Mouse (Mus musculus) hindbrain, embryonic 15.5 days (tissue): ENCODE measurements around the gene Prkg1. TPM values are rescaled to one million over a fixed set of nuclear protein-coding genes. Genes with fewer than 3 reads are reported as not detected.

Experiments used
- ATAC-seq: fragments of 200-750 bp; cut with Nextera tagmentation; 2 replicates; pipeline ENCODE4 v1.8.0; 2017; ENCODE audit warnings: low read depth, moderate number of reproducible peaks, moderate TSS enrichment; ENCODE audit not compliant: low FRiP score
- H3K27ac ChIP-seq: fragments of 300-500 bp; sonication (generic); replicated peaks from 2 replicates; pipeline ENCODE4 v1.5.1; 2015; ENCODE audit warnings: mild to moderate bottlenecking, inconsistent platforms
- H3K27me3 ChIP-seq: fragments of 300-500 bp; sonication (generic); 2 replicates; pipeline ENCODE4 v1.6.1; 2015; ENCODE audit warnings: control low read depth, inconsistent platforms
- H3K36me3 ChIP-seq: fragments of 300-500 bp; sonication (generic); 2 replicates; pipeline ENCODE4 v1.6.1; 2015; ENCODE audit warnings: control low read depth, inconsistent platforms
- H3K4me1 ChIP-seq: fragments of 300-500 bp; sonication (generic); replicated peaks from 2 replicates; pipeline ENCODE4 v1.6.1; 2015; ENCODE audit warnings: control low read depth, inconsistent platforms
- H3K4me2 ChIP-seq: fragments of 300-500 bp; sonication (generic); 2 replicates; pipeline ENCODE4 v1.6.1; 2015; ENCODE audit warnings: moderate library complexity, mild to moderate bottlenecking, inconsistent platforms
- H3K4me3 ChIP-seq: fragments of 300-500 bp; sonication (generic); 2 replicates; pipeline ENCODE4 v1.5.1; 2015; ENCODE audit warnings: mild to moderate bottlenecking, inconsistent platforms
- H3K9ac ChIP-seq: fragments of 300-500 bp; sonication (generic); 2 replicates; pipeline ENCODE4 v1.6.1; 2015; ENCODE audit warnings: inconsistent platforms
- H3K9me3 ChIP-seq: fragments of 300-500 bp; sonication (generic); 2 replicates; pipeline ENCODE4 v1.6.1; 2016; ENCODE audit warnings: control low read depth, inconsistent platforms
- WGBS: fragments of 180-500 bp; shearing (Covaris S2); methylation state at CpG from one replicate; pipeline ENCODE4 v1.1.7; 2015; 5-methylcytosine and 5-hydroxymethylcytosine counted together
- polyA plus RNA-seq: library from polyadenylated mRNA; unstranded; fragments of >200 nt; fragmentation: Nextera tagmentation; extraction: Ambion mirVana; gene quantifications from 2 replicates; pipeline ENCODE4 v1.2.1, GENCODE M21; 2015

The Prkg1 gene
- polyA plus RNA-seq, 1 experiment from 2014 or later, result 5.0 TPM

DNA sequence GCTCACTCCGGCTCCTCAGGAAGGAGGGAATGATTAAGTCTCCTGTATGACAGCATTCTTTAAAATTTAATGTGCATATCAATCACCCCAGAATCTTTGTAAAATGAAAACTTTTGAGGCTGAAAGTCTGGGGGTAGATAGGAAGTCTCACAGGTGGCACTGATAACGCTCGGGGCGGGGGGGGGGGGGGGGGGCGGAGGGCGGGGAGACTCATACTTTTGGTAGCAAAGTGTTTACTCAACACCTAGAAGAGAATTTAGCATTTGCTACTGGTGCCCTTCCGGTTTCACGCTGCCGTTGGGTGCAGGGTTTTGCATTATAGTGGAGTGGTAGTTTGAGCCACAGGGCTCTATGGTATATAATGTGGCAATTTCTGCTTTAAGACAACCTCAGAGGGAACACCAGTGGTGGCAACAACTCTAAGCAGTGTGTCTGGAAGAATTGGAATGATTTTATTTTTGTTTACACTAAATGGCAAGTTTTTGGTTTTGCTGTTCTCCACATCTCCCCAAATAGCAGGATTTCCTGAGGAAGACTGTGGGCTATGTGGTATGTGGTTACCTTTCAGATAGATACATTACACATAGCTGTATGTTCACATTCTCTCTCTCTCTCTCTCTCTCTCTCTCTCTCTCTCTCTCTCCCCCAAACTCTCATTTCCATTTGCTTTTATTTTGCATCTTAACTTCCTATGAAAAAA lies 427.5 kb downstream of the Prkg1 start:
- no peak overlapping the region for H3K4me3 ChIP-seq
- H3K27ac ChIP-seq, result no peak overlapping the region
- H3K36me3 ChIP-seq, result no peaks in the 10 kb centered on the region
- 85% methylated on average over 8 of the region's 9 CpGs for WGBS
- H3K9ac ChIP-seq, result no peak overlapping the region
- no peaks in the 10 kb centered on the region for H3K27me3 ChIP-seq
- H3K9me3 ChIP-seq, result no peaks in the 10 kb centered on the region
- ATAC-seq, result no peak
- no peaks in the 10 kb centered on the region for H3K4me1 ChIP-seq
- no peak overlapping the region for H3K4me2 ChIP-seq

DNA sequence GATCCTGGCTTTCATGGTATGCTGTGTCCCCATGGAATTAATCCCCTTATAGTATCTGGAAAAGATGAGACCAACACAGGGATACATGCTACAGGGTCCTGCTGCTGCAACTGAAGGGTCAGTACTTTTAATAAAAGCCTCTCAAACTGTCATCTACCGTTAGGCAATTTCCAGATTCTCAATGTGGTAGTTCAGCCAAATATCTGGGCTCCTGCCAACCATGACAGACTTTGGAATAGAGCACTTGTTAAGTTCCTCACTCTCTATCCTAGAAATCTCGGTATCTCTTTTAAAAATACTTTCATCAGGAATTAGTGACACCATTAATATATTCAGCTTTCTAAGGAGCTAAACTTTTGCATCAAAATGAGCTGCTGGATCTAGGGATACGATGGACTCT lies 428.5 kb downstream of the Prkg1 start:
- no peaks in the 10 kb centered on the region for H3K9me3 ChIP-seq
- no peaks in the 10 kb centered on the region for H3K4me1 ChIP-seq
- 65% methylated on average over 3 of the region's 3 CpGs for WGBS
- H3K27ac ChIP-seq, result no peak overlapping the region
- no peak overlapping the region for H3K9ac ChIP-seq
- no peaks in the 10 kb centered on the region for H3K36me3 ChIP-seq
- no peak for ATAC-seq
- no peak overlapping the region for H3K4me2 ChIP-seq
- H3K27me3 ChIP-seq, result no peaks in the 10 kb centered on the region
- no peak overlapping the region for H3K4me3 ChIP-seq

DNA sequence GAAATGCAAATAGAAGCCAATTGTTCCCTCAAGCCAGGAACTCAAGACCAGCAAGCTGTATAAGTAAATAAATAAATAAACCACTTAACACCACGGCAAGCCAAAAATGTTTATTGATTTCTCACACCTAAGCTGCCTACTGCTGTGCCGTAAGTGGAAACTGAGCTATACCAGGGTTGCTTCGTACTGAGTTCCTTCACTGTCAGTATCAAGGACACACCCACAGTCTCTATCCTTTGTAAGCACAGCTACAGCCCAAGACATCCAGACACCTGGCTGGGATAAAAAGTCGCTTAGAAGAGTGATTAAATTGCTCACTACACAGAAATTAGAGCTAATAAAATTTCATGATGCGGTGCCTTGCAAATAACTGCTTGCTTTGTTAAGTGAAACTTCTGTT lies 434.9 kb downstream of the Prkg1 start:
- no peaks in the 10 kb centered on the region for H3K36me3 ChIP-seq
- no peaks in the 10 kb centered on the region for H3K9me3 ChIP-seq
- H3K27me3 ChIP-seq, result no peaks in the 10 kb centered on the region
- WGBS, result 68% methylated on average over 5 of the region's 5 CpGs
- H3K4me3 ChIP-seq, result no peak overlapping the region
- ATAC-seq, result no peak
- no peaks in the 10 kb centered on the region for H3K4me1 ChIP-seq
- no peak overlapping the region for H3K4me2 ChIP-seq
- no peak overlapping the region for H3K27ac ChIP-seq
- H3K9ac ChIP-seq, result no peak overlapping the region

DNA sequence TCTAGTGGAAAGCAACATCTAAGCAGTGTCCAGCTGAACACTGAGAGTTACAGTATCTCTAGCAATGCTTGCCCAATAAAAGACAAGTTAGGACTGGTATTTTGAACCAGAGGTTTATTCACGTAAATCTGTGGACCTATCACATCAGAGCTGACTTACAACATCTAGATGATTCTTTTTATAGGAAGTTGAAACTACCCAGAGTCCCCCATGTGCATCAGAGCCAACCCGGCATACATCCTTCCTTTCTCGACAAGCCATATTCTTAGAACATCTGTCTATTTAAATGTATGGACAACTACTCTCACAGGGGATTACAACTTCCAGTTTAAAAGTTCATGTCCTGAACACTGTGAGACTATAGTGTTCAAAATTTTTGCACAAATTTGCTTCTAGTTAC lies 460.1 kb downstream of the Prkg1 start:
- H3K4me1 ChIP-seq, result no peaks in the 10 kb centered on the region
- WGBS, result 93% methylated on average over 3 of the region's 3 CpGs
- no peak overlapping the region for H3K27ac ChIP-seq
- no peaks in the 10 kb centered on the region for H3K9me3 ChIP-seq
- no peak overlapping the region for H3K4me3 ChIP-seq
- no peak overlapping the region for H3K4me2 ChIP-seq
- no peak overlapping the region for H3K9ac ChIP-seq
- no peak for ATAC-seq
- no peaks in the 10 kb centered on the region for H3K27me3 ChIP-seq
- H3K36me3 ChIP-seq, result no peaks in the 10 kb centered on the region

DNA sequence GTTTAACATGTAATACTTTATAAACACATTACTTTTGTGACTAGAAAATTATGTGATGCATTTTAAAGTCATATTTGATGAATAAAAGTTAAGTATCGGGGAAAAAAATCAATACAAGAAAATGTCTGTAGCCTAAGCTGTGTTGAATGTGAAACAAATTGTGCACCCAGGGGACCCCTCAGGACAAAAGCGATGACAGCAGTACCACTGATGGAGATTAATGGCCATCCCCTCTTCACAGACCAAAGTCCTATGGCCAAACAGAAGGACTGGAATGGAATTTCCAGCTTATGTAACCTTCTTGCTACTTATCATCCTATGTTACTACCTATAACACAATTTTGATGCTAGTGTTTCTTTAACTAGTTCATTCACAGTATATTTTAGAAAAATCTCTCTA lies 473.6 kb downstream of the Prkg1 start:
- Histone ChIP-seq H3K9ac (no peak overlapping the region), H3K36me3 (no peaks in the 10 kb centered on the region), H3K27ac (no peak overlapping the region), H3K4me2 (no peak overlapping the region), H3K4me1 (no peaks in the 10 kb centered on the region), H3K9me3 (no peaks in the 10 kb centered on the region), H3K27me3 (no peaks in the 10 kb centered on the region), H3K4me3 (no peak overlapping the region)
- 49% methylated on average over 2 of the region's 2 CpGs for WGBS
- ATAC-seq, result no peak

DNA sequence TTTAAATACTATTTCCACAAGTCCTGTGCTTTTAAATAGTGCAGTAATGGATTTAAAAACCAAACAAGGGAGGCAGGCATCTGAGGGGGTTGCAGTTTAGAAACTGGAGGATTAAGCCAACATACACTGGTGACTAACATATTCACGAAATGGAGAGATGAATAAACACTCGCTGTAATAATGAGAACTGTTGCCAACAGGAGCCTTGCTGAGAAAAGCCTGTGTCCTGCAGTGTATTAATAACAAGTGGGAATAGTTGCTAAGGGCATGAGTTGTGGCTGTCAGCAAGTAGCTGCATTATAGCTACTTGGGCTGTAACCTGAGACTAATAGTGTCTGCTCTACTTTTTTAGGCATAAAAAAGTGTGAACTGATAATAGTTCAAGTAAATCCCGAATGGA lies 480.3 kb downstream of the Prkg1 start:
- Histone ChIP-seq H3K27ac (no peak overlapping the region), H3K4me3 (no peak overlapping the region), H3K27me3 (no peaks in the 10 kb centered on the region), H3K4me1 (0 out of 2 replicates have a peak, but pooled peaks cover 4% of the 10 kb centered on the region), H3K36me3 (no peaks in the 10 kb centered on the region), H3K4me2 (no peak overlapping the region), H3K9ac (no peak overlapping the region), H3K9me3 (no peaks in the 10 kb centered on the region)
- WGBS, result 41% methylated on average over 3 of the region's 3 CpGs
- no peak for ATAC-seq

DNA sequence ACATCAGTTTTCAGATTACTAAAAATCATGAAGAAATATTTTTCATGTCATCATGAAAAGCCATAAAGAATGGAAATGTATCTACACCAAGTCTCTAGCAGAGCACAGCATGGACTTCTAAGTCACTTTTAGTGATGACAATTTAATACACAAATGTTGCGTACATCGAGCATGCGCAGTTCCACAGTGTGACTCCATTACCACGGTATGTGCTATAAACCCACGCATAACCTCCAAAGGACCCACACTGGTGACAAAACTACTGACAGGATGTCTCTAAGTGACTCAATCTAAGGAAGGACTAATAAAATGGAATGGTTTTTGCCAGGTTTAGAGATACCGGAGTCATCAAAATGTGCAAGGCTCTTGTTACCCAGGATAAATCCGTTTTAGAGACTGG lies 480.7 kb downstream of the Prkg1 start:
- Histone ChIP-seq H3K4me3 (no peak overlapping the region), H3K36me3 (no peaks in the 10 kb centered on the region), H3K4me2 (no peak overlapping the region), H3K27me3 (no peaks in the 10 kb centered on the region), H3K27ac (no peak overlapping the region), H3K4me1 (0 out of 2 replicates have a peak, but pooled peaks cover 4% of the 10 kb centered on the region), H3K9ac (no peak overlapping the region), H3K9me3 (no peaks in the 10 kb centered on the region)
- ATAC-seq, result no peak
- WGBS, result 87% methylated on average over 7 of the region's 7 CpGs

DNA sequence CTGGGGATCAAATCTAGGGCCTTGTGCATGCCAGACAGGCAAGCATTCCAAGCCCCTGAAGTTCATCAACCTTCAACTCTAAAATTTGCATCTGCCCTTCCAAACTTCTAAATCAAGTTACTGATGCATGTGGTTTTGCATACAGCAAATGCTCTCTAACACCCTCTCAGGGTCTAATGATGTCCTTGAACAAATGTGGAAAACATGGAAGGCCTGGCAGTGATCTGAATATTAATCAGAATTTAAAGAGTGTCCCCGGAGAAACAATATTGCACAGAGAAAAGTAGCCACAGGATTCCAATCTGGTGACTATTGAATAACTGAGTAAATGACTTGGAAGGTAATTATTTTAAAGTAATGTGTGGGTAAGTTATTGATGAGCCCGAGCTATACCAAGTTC lies 481.2 kb downstream of the Prkg1 start:
- WGBS, result 45% methylated on average over 2 of the region's 2 CpGs
- Histone ChIP-seq H3K4me1 (0 out of 2 replicates have a peak, but pooled peaks cover 4% of the 10 kb centered on the region), H3K4me2 (no peak overlapping the region), H3K27me3 (no peaks in the 10 kb centered on the region), H3K4me3 (no peak overlapping the region), H3K9me3 (no peaks in the 10 kb centered on the region), H3K9ac (no peak overlapping the region), H3K36me3 (no peaks in the 10 kb centered on the region), H3K27ac (no peak overlapping the region)
- no peak for ATAC-seq

DNA sequence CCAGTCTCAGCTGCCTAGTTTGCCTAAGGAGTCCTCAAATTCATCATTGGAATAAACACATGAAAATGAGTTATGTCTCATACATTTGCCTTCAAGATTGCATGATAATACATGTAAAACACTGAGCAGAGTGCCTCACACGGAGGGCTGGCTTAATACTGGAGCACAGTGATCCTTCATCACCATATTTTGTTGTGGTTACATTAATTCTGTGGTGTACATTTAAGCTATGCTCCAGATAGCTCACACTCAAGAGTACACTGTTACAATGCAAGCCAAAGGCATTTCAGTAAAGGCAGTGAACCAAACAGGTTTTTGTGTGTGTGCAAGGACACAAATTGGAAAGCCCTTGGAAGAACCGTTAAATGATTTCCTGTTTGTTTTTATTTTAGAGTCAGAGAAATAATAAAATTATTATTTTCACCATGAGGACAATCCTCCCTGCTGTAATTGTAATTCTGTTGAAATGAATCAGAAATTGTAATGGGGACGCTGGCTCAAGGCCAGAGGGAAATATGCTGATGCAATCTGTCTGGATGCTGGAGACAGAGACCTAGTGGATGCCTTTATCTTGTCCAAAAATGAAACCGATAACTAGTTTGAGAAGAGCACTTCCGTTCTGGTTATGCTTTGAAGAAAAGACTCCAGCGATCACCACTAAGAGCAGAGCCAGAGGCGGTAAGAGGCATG lies 484.9 kb downstream of the Prkg1 start:
- H3K4me1 ChIP-seq, result 0 out of 2 replicates have a peak, but pooled peaks cover 4% of the 10 kb centered on the region
- no peaks in the 10 kb centered on the region for H3K27me3 ChIP-seq
- H3K36me3 ChIP-seq, result no peaks in the 10 kb centered on the region
- H3K9ac ChIP-seq, result no peak overlapping the region
- WGBS, result 76% methylated on average over 7 of the region's 7 CpGs
- H3K4me3 ChIP-seq, result no peak overlapping the region
- no peak overlapping the region for H3K4me2 ChIP-seq
- no peak overlapping the region for H3K27ac ChIP-seq
- H3K9me3 ChIP-seq, result no peaks in the 10 kb centered on the region
- no peak for ATAC-seq

DNA sequence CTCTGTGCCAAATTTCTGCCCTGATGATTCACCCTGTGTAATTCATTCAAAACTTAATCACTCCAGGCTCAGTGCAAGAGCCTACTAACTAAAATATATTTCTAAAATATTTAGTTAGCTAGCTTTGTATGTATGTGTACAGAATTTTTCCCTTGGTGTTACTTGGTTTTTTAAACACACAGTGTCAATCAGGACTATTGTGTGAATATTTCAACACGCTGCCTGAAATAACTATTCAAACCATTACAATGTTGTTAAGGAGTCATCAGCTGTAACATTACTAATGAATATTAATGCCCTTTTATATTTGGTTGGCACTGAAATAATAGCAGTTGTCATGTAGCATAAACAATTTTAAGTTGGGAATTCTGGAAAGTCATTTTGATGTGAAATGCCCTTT lies 502.4 kb downstream of the Prkg1 start:
- H3K9me3 ChIP-seq, result no peaks in the 10 kb centered on the region
- H3K27me3 ChIP-seq, result no peaks in the 10 kb centered on the region
- no peaks in the 10 kb centered on the region for H3K4me1 ChIP-seq
- H3K36me3 ChIP-seq, result no peaks in the 10 kb centered on the region
- H3K4me3 ChIP-seq, result no peak overlapping the region
- no peak overlapping the region for H3K9ac ChIP-seq
- no peak overlapping the region for H3K27ac ChIP-seq
- no peak overlapping the region for H3K4me2 ChIP-seq
- WGBS, result 44% methylated on average over 1 of the region's 1 CpGs
- ATAC-seq, result no peak

DNA sequence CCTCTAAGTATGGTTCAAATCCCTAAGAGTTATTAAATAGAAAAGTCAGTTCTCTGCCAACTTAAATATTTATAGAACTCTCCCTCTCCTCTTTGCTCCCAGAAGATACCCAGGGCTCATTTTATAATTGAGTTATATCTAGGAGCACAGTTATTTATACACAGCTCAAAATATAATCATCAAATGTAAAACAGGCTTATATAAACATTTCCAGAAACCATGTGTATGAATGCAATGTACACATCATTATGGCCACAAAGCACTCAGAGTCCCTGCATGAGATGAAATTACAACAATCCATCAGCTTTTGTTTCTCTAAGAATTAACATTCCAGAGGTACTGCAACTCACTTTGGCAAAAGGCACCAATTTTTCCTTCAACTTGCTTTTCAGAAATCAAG lies 504.3 kb downstream of the Prkg1 start:
- Histone ChIP-seq H3K27me3 (no peaks in the 10 kb centered on the region), H3K36me3 (no peaks in the 10 kb centered on the region), H3K4me1 (no peaks in the 10 kb centered on the region), H3K9ac (no peak overlapping the region), H3K4me2 (no peak overlapping the region), H3K4me3 (no peak overlapping the region), H3K9me3 (no peaks in the 10 kb centered on the region), H3K27ac (no peak overlapping the region)
- ATAC-seq, result no peak

DNA sequence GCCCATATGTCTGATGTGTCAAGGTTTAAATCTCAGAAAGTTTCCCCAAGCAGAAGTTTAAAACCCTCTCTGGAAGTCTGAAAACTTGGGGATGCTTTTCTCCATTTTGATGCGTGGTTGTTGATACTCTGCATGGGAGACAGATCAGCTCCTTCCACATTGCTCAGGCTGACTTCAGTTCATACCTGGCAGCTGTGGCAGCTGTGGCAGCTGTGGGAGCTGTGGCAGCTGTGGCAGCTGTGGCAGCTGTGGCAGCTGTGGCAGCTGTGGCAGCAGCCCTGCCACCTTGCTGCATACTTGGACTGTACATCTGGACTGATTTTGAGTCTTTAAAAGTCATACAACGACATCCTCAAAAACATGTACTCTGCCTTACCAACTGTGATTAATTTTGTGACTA lies 509.1 kb downstream of the Prkg1 start:
- 84% methylated on average over 2 of the region's 2 CpGs for WGBS
- Histone ChIP-seq H3K36me3 (no peaks in the 10 kb centered on the region), H3K27ac (no peak overlapping the region), H3K9ac (no peak overlapping the region), H3K4me1 (no peaks in the 10 kb centered on the region), H3K27me3 (no peaks in the 10 kb centered on the region), H3K9me3 (no peaks in the 10 kb centered on the region), H3K4me2 (no peak overlapping the region), H3K4me3 (no peak overlapping the region)
- no peak for ATAC-seq

DNA sequence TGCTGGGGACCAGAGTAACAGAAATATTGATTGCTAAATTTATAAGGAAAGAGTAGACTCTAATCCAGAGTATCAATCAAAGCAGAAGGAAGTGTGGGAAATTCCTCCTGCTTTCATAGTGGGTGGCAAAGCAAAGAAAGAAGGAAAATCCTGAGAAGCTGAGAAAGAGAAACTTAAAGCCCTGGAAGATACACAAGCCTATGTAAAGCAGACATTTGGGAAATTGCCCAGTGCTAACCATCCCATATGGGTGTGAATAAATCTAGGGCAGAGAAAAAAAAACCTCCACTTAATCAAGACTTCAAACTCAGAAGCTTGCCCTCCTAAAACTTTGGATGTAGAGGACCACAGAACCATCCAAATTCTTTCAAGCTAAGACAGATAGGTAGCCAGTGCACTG lies 532.4 kb downstream of the Prkg1 start:
- no peaks in the 10 kb centered on the region for H3K27me3 ChIP-seq

More for the DNA sequence above, 532.4 kb downstream of the Prkg1 start:
- Histone ChIP-seq H3K4me1 (no peaks in the 10 kb centered on the region), H3K9ac (no peak overlapping the region), H3K4me3 (no peak overlapping the region), H3K4me2 (no peak overlapping the region), H3K9me3 (no peaks in the 10 kb centered on the region), H3K36me3 (no peaks in the 10 kb centered on the region), H3K27ac (no peak overlapping the region)
- ATAC-seq, result no peak
